ENCODE assay signal across 1 mouse cellular context in the genomic region with DNA sequence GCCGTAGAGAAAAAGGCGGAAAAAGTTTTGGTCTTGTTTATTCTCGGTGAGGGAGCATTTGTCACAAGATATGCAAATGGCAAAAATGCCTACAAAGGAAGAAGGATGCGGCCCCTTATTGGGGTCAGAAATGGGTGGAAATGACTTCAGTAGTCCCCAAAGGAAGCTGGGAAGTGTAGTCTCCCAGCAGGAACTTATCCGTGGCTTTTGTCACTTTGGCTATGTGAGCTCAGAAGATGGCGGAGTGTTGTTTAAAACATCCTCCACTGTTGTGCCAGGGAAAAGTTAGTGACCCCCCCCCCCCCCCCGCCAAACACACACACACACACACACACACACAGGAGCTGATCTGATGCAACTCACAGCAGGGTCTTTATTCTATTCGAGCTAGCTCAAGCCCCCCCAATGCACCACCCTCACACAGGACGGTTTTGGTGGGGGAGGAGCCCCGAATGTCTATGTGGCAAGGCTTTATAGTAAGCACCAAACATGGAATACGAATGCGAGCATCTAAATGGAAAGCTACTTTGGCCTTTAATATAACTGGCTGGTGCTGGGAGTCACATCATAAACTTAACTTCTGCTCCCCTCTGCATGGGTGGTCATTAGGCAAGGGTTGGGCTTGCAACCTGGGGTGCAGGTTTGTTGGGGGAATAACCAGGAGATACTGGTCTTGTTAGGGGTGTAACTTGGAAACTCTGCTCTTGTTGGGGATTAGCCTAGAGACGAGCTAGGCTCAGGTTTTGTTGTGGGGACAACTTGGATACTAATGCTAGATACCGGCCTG.
TF ChIP-seq lines count a peak whose summit lies in the region.

No protein-coding gene starts in this region.

TF ChIP-seq in CH12.LX, 34 proteins besides CTCF, POLR2A, EP300 and RAD21:
- no peak for TF ChIP-seq USF1 (IDR thresholded peaks at IDR 0.05; ENCODE audit: low read depth, low read length)
- peak; percentile 74 for TF ChIP-seq HCFC1 (IDR thresholded peaks at IDR 0.05; ENCODE audit: low read depth, low read length)
TF ChIP-seq in CH12.LX: peak in this region for 1.
